Mouse (Mus musculus) gastrocnemius, adult 2 months (tissue): ENCODE measurements at regions not wholly inside any gene's neighbourhood (a gene's known extent, or its start where the extent isn't known, plus 50 kb on each side); places are given as distances from the start of the nearest gene placed in this dataset.
A peak's percentile ranks its signal among the peaks of the same experiment; 100 is the strongest.

ENCODE experiments used
- DNase-seq: peaks from one replicate; pipeline ENCODE4 v3.0.0; 2022
- H3K27ac ChIP-seq: fragments of 200-600 bp; 2 replicates; pipeline ENCODE4 v1.8.1; 2022; ENCODE audit warnings: mild to moderate bottlenecking
- H3K4me3 ChIP-seq: fragments of 200-600 bp; 2 replicates; pipeline ENCODE4 v1.8.1; 2022; ENCODE audit warnings: mild to moderate bottlenecking, moderate library complexity
- CTCF ChIP-seq: fragments of 200-600 bp; IDR thresholded peaks from 2 replicates; pipeline ENCODE4 v1.8.1; 2022; ENCODE audit warnings: antibody characterized with exemption, mild to moderate bottlenecking, moderate library complexity
- intact Hi-C: fragments of 180-260 bp; cut with DNase I; formaldehyde crosslinking; loops from one replicate; pipeline ENCODE4 v1.15.1; 2025

GRCm38 (mm10) chr8:89284871-89285564 lies 241.1 kb upstream of the Sall1 start:
- no peak overlapping the region for H3K4me3 ChIP-seq
- DNase-seq, result no peak
- H3K27ac ChIP-seq, result no peak overlapping the region
- TF ChIP-seq CTCF, result no peak
- intact Hi-C loops, result no loop called here

GRCm38 (mm10) chr8:89283105-89284096 lies 239.4 kb upstream of the Sall1 start:
- DNase-seq, result no peak
- Histone ChIP-seq H3K4me3 (no peak overlapping the region), H3K27ac (no peak overlapping the region)
- intact Hi-C loops, result no loop called here
- TF ChIP-seq CTCF, result no peak

- Histone ChIP-seq H3K4me3 (no peak overlapping the region), H3K27ac (no peak overlapping the region)
- intact Hi-C loops, result no loop called here
- DNase-seq, result no peak
- TF ChIP-seq CTCF, result no peak
Measured at GRCm38 (mm10) chr8:89279844-89280243, 235.9 kb upstream of the Sall1 start.

GRCm38 (mm10) chr8:89279142-89279541 lies 235.2 kb upstream of the Sall1 start:
- no peak for TF ChIP-seq CTCF
- intact Hi-C loops, result no loop called here
- Histone ChIP-seq H3K27ac (no peak overlapping the region), H3K4me3 (no peak overlapping the region)
- DNase-seq, result no peak

GRCm38 (mm10) chr8:89273276-89273675 lies 229.3 kb upstream of the Sall1 start:
- intact Hi-C loops, result no loop called here
- Histone ChIP-seq H3K4me3 (no peak overlapping the region), H3K27ac (no peak overlapping the region)
- TF ChIP-seq CTCF, result no peak
- no peak for DNase-seq

GRCm38 (mm10) chr8:89272381-89272815 lies 228.4 kb upstream of the Sall1 start:
- DNase-seq, result peak; percentile 18
- H3K27ac ChIP-seq, result no peak overlapping the region
- no peak for TF ChIP-seq CTCF
- intact Hi-C loops, result no loop called here
- peak overlapping the region; percentile 62 for H3K4me3 ChIP-seq

- Histone ChIP-seq H3K4me3 (peak overlapping the region; percentile 62), H3K27ac (no peak overlapping the region)
- intact Hi-C loops, result no loop called here
- no peak for TF ChIP-seq CTCF
- DNase-seq, result no peak
Measured at GRCm38 (mm10) chr8:89271381-89272355, 227.7 kb upstream of the Sall1 start.

- Histone ChIP-seq H3K4me3 (no peak overlapping the region), H3K27ac (no peak overlapping the region)
- TF ChIP-seq CTCF, result no peak
- no peak for DNase-seq
- intact Hi-C loops, result no loop called here
Measured at GRCm38 (mm10) chr8:89270001-89270400, 226.0 kb upstream of the Sall1 start.

- H3K4me3 ChIP-seq, result no peak overlapping the region
- H3K27ac ChIP-seq, result no peak overlapping the region
- DNase-seq, result no peak
- no peak for TF ChIP-seq CTCF
- intact Hi-C loops, result no loop called here
Measured at GRCm38 (mm10) chr8:89261163-89261812, 217.3 kb upstream of the Sall1 start.

- intact Hi-C loops, result no loop called here
- Histone ChIP-seq H3K27ac (no peak overlapping the region), H3K4me3 (no peak overlapping the region)
- no peak for TF ChIP-seq CTCF
- DNase-seq, result no peak
Measured at GRCm38 (mm10) chr8:89259881-89260280, 215.9 kb upstream of the Sall1 start.

- Histone ChIP-seq H3K27ac (no peak overlapping the region), H3K4me3 (no peak overlapping the region)
- TF ChIP-seq CTCF, result no peak
- intact Hi-C loops, result no loop called here
- DNase-seq, result no peak
Measured at GRCm38 (mm10) chr8:89246342-89246741, 202.4 kb upstream of the Sall1 start.

- intact Hi-C loops, result no loop called here
- no peak for TF ChIP-seq CTCF
Measured at GRCm38 (mm10) chr8:89245131-89245751, 201.3 kb upstream of the Sall1 start.

More at GRCm38 (mm10) chr8:89245131-89245751, 201.3 kb upstream of the Sall1 start:
- Histone ChIP-seq H3K27ac (no peak overlapping the region), H3K4me3 (no peak overlapping the region)
- no peak for DNase-seq
